ENCODE assay signal across 8 mouse cellular contexts in the genomic region with DNA sequence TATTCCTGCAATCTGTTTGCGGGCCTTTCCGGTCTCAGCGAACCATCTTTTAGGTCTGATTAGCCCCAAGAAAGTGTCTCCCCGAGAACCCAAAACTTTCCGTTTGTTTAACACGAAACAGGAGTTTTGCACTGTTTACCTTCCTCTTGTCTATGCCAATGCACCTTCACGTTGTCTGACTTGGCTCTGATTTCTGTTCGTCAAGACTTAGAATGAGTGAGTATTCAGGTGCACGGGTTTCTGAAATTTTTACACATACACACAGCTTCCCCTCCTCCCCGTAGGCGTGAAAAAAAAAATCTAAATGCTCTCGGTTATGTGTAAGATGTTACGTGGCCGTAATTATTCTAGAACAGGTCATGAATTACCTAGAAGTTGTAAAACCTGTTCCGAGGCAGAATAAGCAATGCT. TPM values are rescaled to one million over a fixed set of nuclear protein-coding genes. Genes with fewer than 3 reads are reported as not detected.
DNase-seq lines count a peak whose midpoint lies in the region; ATAC-seq and TF ChIP-seq lines count a peak whose summit lies in the region.

No protein-coding gene starts in this region.

- H3K4me3 ChIP-seq in heart, embryonic 11.5 days (ENCODE audit: low read depth, low read length): peak overlapping the region; percentile 91
- peak overlapping the region; percentile 90 for H3K4me3 ChIP-seq in forebrain, embryonic 14.5 days (ENCODE audit: low read depth, low read length)
- peak overlapping the region; percentile 97 for H3K4me3 ChIP-seq in liver, embryonic 15.5 days (replicated peaks)
- H3K4me3 ChIP-seq in small intestine, adult 2 months (ENCODE audit: low read depth, low read length): peak overlapping the region; percentile 85

- H3K9me3 ChIP-seq in heart, embryonic 11.5 days (replicated peaks; ENCODE audit: control insufficient read depth, low read length): no peaks in the 10 kb centered on the region
- H3K9me3 ChIP-seq in forebrain, embryonic 14.5 days (replicated peaks; ENCODE audit: control insufficient read depth, low read length): no peaks in the 10 kb centered on the region
- no peaks in the 10 kb centered on the region for H3K9me3 ChIP-seq in liver, embryonic 15.5 days (replicated peaks)

- no peak for DNase-seq in heart, postnatal 10 days
- peak; percentile 13 for DNase-seq in ES-CJ7 (ENCODE audit: low read depth, low spot score)
- peak; percentile 50 for DNase-seq in forebrain, embryonic 14.5 days (ENCODE audit: low spot score)
- DNase-seq in adrenal gland, postnatal 25 days: no peak
- DNase-seq in left cerebral cortex, adult 11 months (ENCODE audit: low spot score): no peak

- H3K9ac ChIP-seq in heart, embryonic 11.5 days (ENCODE audit: low read depth, low read length): peak overlapping the region; percentile 98
- peak overlapping the region; percentile 99 for H3K9ac ChIP-seq in forebrain, embryonic 14.5 days (ENCODE audit: low read length)
- H3K9ac ChIP-seq in liver, embryonic 15.5 days: peak overlapping the region; percentile 87

- no peaks in the 10 kb centered on the region for H3K27me3 ChIP-seq in heart, embryonic 11.5 days (ENCODE audit: control insufficient read depth, insufficient read depth, low read length)
- H3K27me3 ChIP-seq in forebrain, embryonic 14.5 days (replicated peaks; ENCODE audit: control insufficient read depth, insufficient read depth, low read length): no peaks in the 10 kb centered on the region
- no peaks in the 10 kb centered on the region for H3K27me3 ChIP-seq in liver, embryonic 15.5 days
- H3K27me3 ChIP-seq in small intestine, adult 2 months (ENCODE audit: control insufficient read depth, insufficient read depth, low read length): no peaks in the 10 kb centered on the region

- no peak for TF ChIP-seq POLR2A in small intestine, adult 2 months (IDR thresholded peaks at IDR 0.05; ENCODE audit: low read depth, low read length)

- intact Hi-C loops in heart, postnatal 10 days (cut with DNase I): no loop called here

- WGBS in heart, embryonic 11.5 days (ENCODE audit: insufficient replicate concordance): 2% methylated on average over 15 of the region's 15 CpGs
- under 1% methylated on average over 15 of the region's 15 CpGs for WGBS in forebrain, embryonic 14.5 days
- whole genome bisulfite sequencing in liver, embryonic 15.5 days (ENCODE audit: insufficient replicate concordance): under 1% methylated on average over 15 of the region's 15 CpGs
- WGBS in small intestine, adult 2 months: under 1% methylated on average over 15 of the region's 15 CpGs

- peak overlapping the region; percentile 87 for H3K27ac ChIP-seq in heart, embryonic 11.5 days (ENCODE audit: low read depth, low read length)
- peak overlapping the region; percentile 92 for H3K27ac ChIP-seq in forebrain, embryonic 14.5 days (ENCODE audit: low read depth, low read length)
- peak overlapping the region; percentile 85 for H3K27ac ChIP-seq in liver, embryonic 15.5 days (replicated peaks)
- peak overlapping the region; percentile 67 for H3K27ac ChIP-seq in small intestine, adult 2 months (ENCODE audit: insufficient read depth, low read depth, low read length)

- peak overlapping the region; percentile 71 for H3K4me2 ChIP-seq in heart, embryonic 11.5 days
- peak overlapping the region; percentile 72 for H3K4me2 ChIP-seq in forebrain, embryonic 14.5 days (ENCODE audit: low read length)
- peak overlapping the region; percentile 92 for H3K4me2 ChIP-seq in liver, embryonic 15.5 days

- TF ChIP-seq CTCF in small intestine, adult 2 months (IDR thresholded peaks at IDR 0.05; ENCODE audit: extremely low read depth, insufficient read length, insufficient replicate concordance, low read depth, low read length): no peak

- H3K36me3 ChIP-seq in heart, embryonic 11.5 days (ENCODE audit: control insufficient read depth, insufficient read depth, low read length): no peaks in the 10 kb centered on the region
- no peaks in the 10 kb centered on the region for H3K36me3 ChIP-seq in forebrain, embryonic 14.5 days (ENCODE audit: control insufficient read depth, insufficient read depth, low read length)
- no peaks in the 10 kb centered on the region for H3K36me3 ChIP-seq in liver, embryonic 15.5 days (replicated peaks)
- 0 out of 2 replicates have a peak, but pooled peaks cover 2% of the 10 kb centered on the region for H3K36me3 ChIP-seq in small intestine, adult 2 months (ENCODE audit: control insufficient read depth, insufficient read depth, low read length)

- ATAC-seq in heart, embryonic 11.5 days (replicated peaks; ENCODE audit: insufficient number of reproducible peaks, low FRiP score, low TSS enrichment): no peak
- ATAC-seq in forebrain, embryonic 14.5 days: no peak
- no peak for ATAC-seq in liver, embryonic 15.5 days (ENCODE audit: insufficient read depth)

- peaks cover 5% of the 10 kb centered on the region; the same call in 1 of the 2 replicates for H3K4me1 ChIP-seq in heart, embryonic 11.5 days (ENCODE audit: control insufficient read depth, insufficient read depth, low read length)
- peaks cover 19% of the 10 kb centered on the region for H3K4me1 ChIP-seq in forebrain, embryonic 14.5 days (ENCODE audit: control insufficient read depth, insufficient read depth, low read length)
- H3K4me1 ChIP-seq in liver, embryonic 15.5 days (replicated peaks): peaks cover 21% of the 10 kb centered on the region
- H3K4me1 ChIP-seq in small intestine, adult 2 months (ENCODE audit: control insufficient read depth, insufficient read depth, insufficient read length, low read length): no peaks in the 10 kb centered on the region; the same call in 1 of the 2 replicates

RNA-seq across cellular contexts. Expression of gene Nsun6, which starts 0.9 kb away (rescaled TPM):
- polyA plus RNA-seq in heart, embryonic 11.5 days (2014; fragmentation: Nextera tagmentation; extraction: Ambion mirVana): 5.2 and 6.6 TPM in 2 replicates
- 1 to 10 TPM; 5.0 to 8.0 TPM for total RNA-seq in heart, postnatal 10 days (2021)
- 10.6 and 14.4 TPM in 2 replicates for polyA plus RNA-seq in forebrain, embryonic 14.5 days (2014; fragmentation: Nextera tagmentation; extraction: Ambion mirVana)
- polyA plus RNA-seq in liver, embryonic 15.5 days (2015; fragmentation: Nextera tagmentation; extraction: Ambion mirVana): 2.9 and 4.5 TPM in 2 replicates
- 0.15 and 0.24 TPM in 2 replicates for polyA plus RNA-seq in small intestine, adult 2 months (2012; rRNA removed)
- total RNA-seq in adrenal gland, postnatal 25 days (2021): 11.7 and 11.8 TPM in 2 replicates

RNA-seq across cellular contexts. Expression of gene Arl5b, which starts 6.6 kb away (rescaled TPM):
- 28.1 and 29.3 TPM in 2 replicates for polyA plus RNA-seq in heart, embryonic 11.5 days (2014; fragmentation: Nextera tagmentation; extraction: Ambion mirVana)
- total RNA-seq in heart, postnatal 10 days (2021): 10 to 100 TPM; 32.6 to 37.6 TPM
- 33.6 and 40.1 TPM in 2 replicates for polyA plus RNA-seq in forebrain, embryonic 14.5 days (2014; fragmentation: Nextera tagmentation; extraction: Ambion mirVana)
- polyA plus RNA-seq in liver, embryonic 15.5 days (2015; fragmentation: Nextera tagmentation; extraction: Ambion mirVana): 5.6 and 6.0 TPM in 2 replicates
- 1.1 and 3.3 TPM in 2 replicates for polyA plus RNA-seq in small intestine, adult 2 months (2012; rRNA removed)
- 23.3 and 24.1 TPM in 2 replicates for total RNA-seq in adrenal gland, postnatal 25 days (2021)

Comparison
In these comparisons a context has a peak if more than half of its experiments do, and no peak if none do; other contexts are left out.
1. DNase-seq: peak in ES-CJ7 (single experiment) and forebrain, embryonic 14.5 days (single experiment); none in heart, postnatal 10 days (0 of 2), adrenal gland, postnatal 25 days (single experiment) and left cerebral cortex, adult 11 months (single experiment).
2. Peak in every context shown above with its lines, with median percentiles within 50 percentile points of each other: H3K27ac ChIP-seq, H3K4me2 ChIP-seq, H3K4me3 ChIP-seq and H3K9ac ChIP-seq.